Mouse (Mus musculus) hindbrain, embryonic 11.5 days (tissue): ENCODE data around the gene Ggt1. TPM values are rescaled to one million over a fixed set of nuclear protein-coding genes. Genes with fewer than 3 reads are reported as not detected.

Experiments
- ATAC-seq: fragments of 200-750 bp; cut with Nextera tagmentation; 2 replicates; pipeline ENCODE4 v1.8.0; 2017; ENCODE audit warnings: mild to moderate bottlenecking, moderate TSS enrichment, moderate library complexity; ENCODE audit not compliant: low FRiP score
- DNase-seq: peaks from one replicate; pipeline ENCODE4 v3.0.0-alpha.2; 2015; ENCODE audit warnings: low spot score
- H3K27ac ChIP-seq: fragments of 300-500 bp; sonication (generic); 2 replicates; pipeline ENCODE4 v1.5.1; 2014; ENCODE audit warnings: mild to moderate bottlenecking, low read depth, low read length
- H3K27me3 ChIP-seq: fragments of 300-500 bp; sonication (generic); 2 replicates; pipeline ENCODE4 v1.6.1; 2014; ENCODE audit warnings: mild to moderate bottlenecking, low read length, moderate library complexity, mixed read lengths; ENCODE audit not compliant: control insufficient read depth, insufficient read depth
- H3K36me3 ChIP-seq: fragments of 300-500 bp; sonication (generic); 2 replicates; pipeline ENCODE4 v1.6.1; 2014; ENCODE audit warnings: mild to moderate bottlenecking, low read length, moderate library complexity, mixed read lengths; ENCODE audit not compliant: control insufficient read depth, insufficient read depth
- H3K4me1 ChIP-seq: fragments of 300-500 bp; sonication (generic); replicated peaks from 2 replicates; pipeline ENCODE4 v1.6.1; 2014; ENCODE audit warnings: low read length, mixed read lengths; ENCODE audit not compliant: control insufficient read depth, insufficient read depth
- H3K4me2 ChIP-seq: fragments of 300-500 bp; sonication (generic); replicated peaks from 2 replicates; pipeline ENCODE4 v1.6.1; 2014; ENCODE audit warnings: mild to moderate bottlenecking, low read depth, low read length
- H3K4me3 ChIP-seq: fragments of 300-500 bp; sonication (generic); 2 replicates; pipeline ENCODE4 v1.5.1; 2014; ENCODE audit warnings: low read depth, low read length
- H3K9ac ChIP-seq: fragments of 300-500 bp; sonication (generic); 2 replicates; pipeline ENCODE4 v1.6.1; 2014; ENCODE audit warnings: low read depth, low read length
- H3K9me3 ChIP-seq: fragments of 300-500 bp; sonication (generic); 2 replicates; pipeline ENCODE4 v1.6.1; 2016; ENCODE audit warnings: low read length; ENCODE audit not compliant: control insufficient read depth
- WGBS: fragments of 180-500 bp; shearing (Covaris S2); extraction: QIAGEN DNeasy Blood & Tissue Kit; methylation state at CpG from one replicate; pipeline ENCODE4 v1.1.7; 2014; 5-methylcytosine and 5-hydroxymethylcytosine counted together
- polyA plus RNA-seq: library from polyadenylated mRNA; unstranded; fragments of >200 nt; fragmentation: Nextera tagmentation; extraction: Ambion mirVana; gene quantifications from 2 replicates; pipeline ENCODE4 v1.2.1, GENCODE M21; 2014

The Ggt1 gene
- polyA plus RNA-seq, 1 experiment from 2014 or later, result 2.2 TPM

GRCm38 (mm10) chr10:75591211-75591894 is 29.9 kb downstream of the Ggt1 start:
- Histone ChIP-seq H3K9ac (no peak overlapping the region), H3K27me3 (no peaks in the 10 kb centered on the region), H3K4me2 (no peak overlapping the region), H3K36me3 (no peaks in the 10 kb centered on the region), H3K9me3 (no peaks in the 10 kb centered on the region), H3K27ac (no peak overlapping the region), H3K4me3 (no peak overlapping the region), H3K4me1 (0 out of 2 replicates have a peak, but pooled peaks cover 2% of the 10 kb centered on the region)
- ATAC-seq, result no peak
- no peak for DNase-seq
- WGBS, result 77% methylated on average over 12 of the region's 12 CpGs

GRCm38 (mm10) chr10:75592585-75592984 is 31.2 kb downstream of the Ggt1 start:
- no peak overlapping the region for H3K27ac ChIP-seq
- H3K4me3 ChIP-seq, result no peak overlapping the region
- H3K9ac ChIP-seq, result no peak overlapping the region
- DNase-seq (no peak), ATAC-seq (no peak)
- no peaks in the 10 kb centered on the region for H3K9me3 ChIP-seq
- 0 out of 2 replicates have a peak, but pooled peaks cover 2% of the 10 kb centered on the region for H3K4me1 ChIP-seq
- no peaks in the 10 kb centered on the region for H3K27me3 ChIP-seq
- no peak overlapping the region for H3K4me2 ChIP-seq
- 86% methylated on average over 7 of the region's 7 CpGs for WGBS
- no peaks in the 10 kb centered on the region for H3K36me3 ChIP-seq

- Histone ChIP-seq H3K9ac (no peak overlapping the region), H3K27ac (no peak overlapping the region), H3K36me3 (no peaks in the 10 kb centered on the region), H3K27me3 (no peaks in the 10 kb centered on the region), H3K4me2 (no peak overlapping the region), H3K9me3 (no peaks in the 10 kb centered on the region), H3K4me3 (no peak overlapping the region), H3K4me1 (no peaks in the 10 kb centered on the region)
- WGBS, result 88% methylated on average over 8 of the region's 8 CpGs
- ATAC-seq, result no peak
- DNase-seq, result no peak
These were observed 34.6 kb downstream of the Ggt1 start for GRCm38 (mm10) chr10:75595981-75596380.

- ATAC-seq (no peak), DNase-seq (no peak)
- no peaks in the 10 kb centered on the region for H3K4me1 ChIP-seq
- no peaks in the 10 kb centered on the region for H3K27me3 ChIP-seq
- no peak overlapping the region for H3K4me2 ChIP-seq
- H3K27ac ChIP-seq, result no peak overlapping the region
- H3K4me3 ChIP-seq, result no peak overlapping the region
- H3K36me3 ChIP-seq, result no peaks in the 10 kb centered on the region
- no peaks in the 10 kb centered on the region for H3K9me3 ChIP-seq
- H3K9ac ChIP-seq, result no peak overlapping the region
- WGBS, result 84% methylated on average over 7 of the region's 7 CpGs
These were observed 38.9 kb downstream of the Ggt1 start for GRCm38 (mm10) chr10:75600189-75600730.

- H3K36me3 ChIP-seq, result no peaks in the 10 kb centered on the region
- H3K4me1 ChIP-seq, result no peaks in the 10 kb centered on the region
- no peak for ATAC-seq
- H3K27ac ChIP-seq, result no peak overlapping the region
- WGBS, result 46% methylated on average over 11 of the region's 11 CpGs
- no peak overlapping the region for H3K4me3 ChIP-seq
- no peaks in the 10 kb centered on the region for H3K27me3 ChIP-seq
- DNase-seq, result no peak
- H3K9ac ChIP-seq, result no peak overlapping the region
- no peak overlapping the region for H3K4me2 ChIP-seq
- no peaks in the 10 kb centered on the region for H3K9me3 ChIP-seq
These were observed 43.9 kb downstream of the Ggt1 start for GRCm38 (mm10) chr10:75605162-75605846.

GRCm38 (mm10) chr10:75607253-75607652 is 45.8 kb downstream of the Ggt1 start:
- H3K27ac ChIP-seq, result no peak overlapping the region
- H3K36me3 ChIP-seq, result no peaks in the 10 kb centered on the region
- DNase-seq (no peak), ATAC-seq (no peak)
- H3K4me3 ChIP-seq, result no peak overlapping the region
- H3K27me3 ChIP-seq, result no peaks in the 10 kb centered on the region
- H3K4me1 ChIP-seq, result no peaks in the 10 kb centered on the region
- no peak overlapping the region for H3K4me2 ChIP-seq
- no peaks in the 10 kb centered on the region for H3K9me3 ChIP-seq
- H3K9ac ChIP-seq, result no peak overlapping the region
- 89% methylated on average over 4 of the region's 4 CpGs for WGBS

- ATAC-seq, result no peak
These were observed 47.6 kb downstream of the Ggt1 start for GRCm38 (mm10) chr10:75608975-75609374.

GRCm38 (mm10) chr10:75610486-75610885 is 49.1 kb downstream of the Ggt1 start:
- H3K4me2 ChIP-seq, result no peak overlapping the region
- H3K36me3 ChIP-seq, result no peaks in the 10 kb centered on the region
- H3K9ac ChIP-seq, result no peak overlapping the region
- H3K27ac ChIP-seq, result no peak overlapping the region
- H3K4me1 ChIP-seq, result no peaks in the 10 kb centered on the region
- no peaks in the 10 kb centered on the region for H3K9me3 ChIP-seq
- no peaks in the 10 kb centered on the region for H3K27me3 ChIP-seq
- no peak for DNase-seq
- no peak overlapping the region for H3K4me3 ChIP-seq
- ATAC-seq, result no peak
- 61% methylated on average over 7 of the region's 7 CpGs for WGBS

More at GRCm38 (mm10) chr10:75608975-75609374, 47.6 kb downstream of the Ggt1 start:
- no peak for DNase-seq
- WGBS, result 91% methylated on average over 11 of the region's 11 CpGs
- Histone ChIP-seq H3K36me3 (no peaks in the 10 kb centered on the region), H3K9ac (no peak overlapping the region), H3K4me2 (no peak overlapping the region), H3K4me1 (no peaks in the 10 kb centered on the region), H3K4me3 (no peak overlapping the region), H3K27ac (no peak overlapping the region), H3K9me3 (no peaks in the 10 kb centered on the region), H3K27me3 (no peaks in the 10 kb centered on the region)

GRCm38 (mm10) chr10:75616044-75616443 is 54.6 kb downstream of the Ggt1 start:
- no peak overlapping the region for H3K9ac ChIP-seq
- WGBS, result 92% methylated on average over 4 of the region's 4 CpGs
- no peaks in the 10 kb centered on the region for H3K36me3 ChIP-seq
- H3K4me1 ChIP-seq, result no peaks in the 10 kb centered on the region
- ATAC-seq (no peak), DNase-seq (no peak)
- no peaks in the 10 kb centered on the region for H3K27me3 ChIP-seq
- H3K4me3 ChIP-seq, result no peak overlapping the region
- no peak overlapping the region for H3K27ac ChIP-seq
- H3K4me2 ChIP-seq, result no peak overlapping the region
- H3K9me3 ChIP-seq, result no peaks in the 10 kb centered on the region
